ENCODE assay signal across 8 mouse cellular contexts in genomic region chr2:32981281-32981680, GRCm38 (mm10). TPM values are rescaled to one million over a fixed set of nuclear protein-coding genes. Genes with fewer than 3 reads are reported as not detected.
DNase-seq lines count a peak whose midpoint lies in the region; ATAC-seq and TF ChIP-seq lines count a peak whose summit lies in the region.

No protein-coding gene starts in this region.

- peak; percentile 61 for ATAC-seq in hindbrain, embryonic 11.5 days (ENCODE audit: low FRiP score)
- peak; percentile 23 for ATAC-seq in lung, postnatal 0 days

- H3K4me3 ChIP-seq in heart, adult 2 months, result peak overlapping the region; percentile 95
- peak overlapping the region; percentile 57 for H3K4me3 ChIP-seq in C2C12 (ENCODE audit: insufficient read depth, poor library complexity, severe bottlenecking)
- H3K4me3 ChIP-seq in hindbrain, embryonic 11.5 days (ENCODE audit: low read depth, low read length), result peak overlapping the region; percentile 86
- H3K4me3 ChIP-seq in lung, postnatal 0 days (ENCODE audit: low read depth, low read length), result peak overlapping the region; percentile 71

- H3K27ac ChIP-seq in heart, adult 2 months, result peak overlapping the region; percentile 74
- H3K27ac ChIP-seq in hindbrain, embryonic 11.5 days (ENCODE audit: low read depth, low read length), result peak overlapping the region; percentile 65; the same call in 1 of the 2 replicates
- no peak overlapping the region for H3K27ac ChIP-seq in lung, postnatal 0 days (ENCODE audit: low read length)

- no peaks in the 10 kb centered on the region for H3K36me3 ChIP-seq in heart, adult 2 months (ENCODE audit: control insufficient read depth, insufficient read depth, low read length)
- H3K36me3 ChIP-seq in C2C12 (ENCODE audit: control insufficient read depth, insufficient read depth), result no peaks in the 10 kb centered on the region
- no peaks in the 10 kb centered on the region for H3K36me3 ChIP-seq in hindbrain, embryonic 11.5 days (ENCODE audit: control insufficient read depth, insufficient read depth, low read length)
- H3K36me3 ChIP-seq in lung, postnatal 0 days (ENCODE audit: insufficient read depth, low read length), result no peaks in the 10 kb centered on the region

- 2% methylated on average over 23 of the region's 23 CpGs for WGBS in heart, adult 2 months
- WGBS in hindbrain, embryonic 11.5 days, result 1% methylated on average over 23 of the region's 23 CpGs
- WGBS in lung, postnatal 0 days, result under 1% methylated on average over 20 of the region's 23 CpGs

- DNase-seq in heart, adult 2 months, result peak in 1 of 2 experiments; percentile 56
- DNase-seq in heart, postnatal 25 days (ENCODE audit: low spot score), result no peak
- DNase-seq in cerebellum, postnatal 25 days, result peak; percentile 59 to 63
- DNase-seq in hindbrain, embryonic 11.5 days (ENCODE audit: low spot score), result peak; percentile 43
- DNase-seq in lung, postnatal 0 days (ENCODE audit: low spot score), result no peak
- peak; percentile 19 for DNase-seq in yolk sac, embryonic 10.5 days (ENCODE audit: low spot score)
- DNase-seq in frontal cortex, adult 2 months (ENCODE audit: extremely low spot score in 1 of 2, low spot score in 1 of 2), result no peak

- H3K4me2 ChIP-seq in hindbrain, embryonic 11.5 days (replicated peaks; ENCODE audit: low read depth, low read length), result peak overlapping the region; percentile 99
- H3K4me2 ChIP-seq in lung, postnatal 0 days (replicated peaks; ENCODE audit: low read depth, low read length), result peak overlapping the region; percentile 100

- intact Hi-C loops in heart, adult 2 months (cut with DNase I), result loop anchor here (5.0 kb wide), 1 partner anchor 151 kb away; the partner anchor contains the start of gene Garnl3
- intact Hi-C loops in heart, postnatal 25 days (cut with DNase I), result no loop called here

- H3K9ac ChIP-seq in heart, adult 2 months (ENCODE audit: low read depth, low read length), result peak overlapping the region; percentile 86
- H3K9ac ChIP-seq in hindbrain, embryonic 11.5 days (ENCODE audit: low read depth, low read length), result peak overlapping the region; percentile 92
- H3K9ac ChIP-seq in lung, postnatal 0 days (replicated peaks; ENCODE audit: low read depth), result peak overlapping the region; percentile 58

- no peaks in the 10 kb centered on the region for H3K79me3 ChIP-seq in C2C12 (ENCODE audit: low read depth)

- TF ChIP-seq EP300 in heart, adult 2 months (IDR thresholded peaks at IDR 0.05; ENCODE audit: insufficient read depth, low read depth, low read length), result no peak
- TF ChIP-seq EP300 in lung, postnatal 0 days (IDR thresholded peaks at IDR 0.05), result no peak

- peaks cover 1% of the 10 kb centered on the region for H3K4me1 ChIP-seq in heart, adult 2 months (ENCODE audit: control insufficient read depth, insufficient read depth, low read length)
- peaks cover 5% of the 10 kb centered on the region; the same call in 1 of the 2 replicates for H3K4me1 ChIP-seq in hindbrain, embryonic 11.5 days (replicated peaks; ENCODE audit: control insufficient read depth, insufficient read depth, low read length)
- H3K4me1 ChIP-seq in lung, postnatal 0 days (ENCODE audit: insufficient read depth, low read depth, low read length), result peaks cover 8% of the 10 kb centered on the region; the same call in 1 of the 2 replicates

- no peaks in the 10 kb centered on the region for H3K79me2 ChIP-seq in heart, adult 2 months (replicated peaks; ENCODE audit: control insufficient read depth, insufficient read depth, low read length)
- H3K79me2 ChIP-seq in C2C12 (ENCODE audit: control insufficient read depth, insufficient read depth), result no peaks in the 10 kb centered on the region

- peak overlapping the region; percentile 74 for H3ac ChIP-seq in C2C12 (ENCODE audit: control insufficient read depth, insufficient read length, low read depth)

- no peaks in the 10 kb centered on the region for H3K9me3 ChIP-seq in hindbrain, embryonic 11.5 days (ENCODE audit: control insufficient read depth, low read length)
- no peaks in the 10 kb centered on the region for H3K9me3 ChIP-seq in lung, postnatal 0 days (ENCODE audit: low read length)

- no peaks in the 10 kb centered on the region for H3K27me3 ChIP-seq in heart, adult 2 months (ENCODE audit: control insufficient read depth, insufficient read depth, low read length)
- peaks cover under 1% of the 10 kb centered on the region for H3K27me3 ChIP-seq in C2C12 (ENCODE audit: control insufficient read depth, insufficient read depth, insufficient read length)
- H3K27me3 ChIP-seq in hindbrain, embryonic 11.5 days (ENCODE audit: control insufficient read depth, insufficient read depth, low read length), result no peaks in the 10 kb centered on the region
- no peaks in the 10 kb centered on the region for H3K27me3 ChIP-seq in lung, postnatal 0 days (replicated peaks; ENCODE audit: insufficient read depth, low read length)

- TF ChIP-seq CTCF in heart, adult 2 months (IDR thresholded peaks at IDR 0.05), result no peak
- TF ChIP-seq CTCF in C2C12 (IDR thresholded peaks at IDR 0.05; ENCODE audit: control insufficient read depth, insufficient read depth, insufficient read length), result no peak
- TF ChIP-seq CTCF in lung, postnatal 0 days (IDR thresholded peaks at IDR 0.05), result no peak

- TF ChIP-seq POLR2A in heart, adult 2 months (IDR thresholded peaks at IDR 0.05; ENCODE audit: insufficient read depth, low read depth, low read length), result no peak

TF ChIP-seq in C2C12, 6 proteins besides CTCF, POLR2A, EP300 and RAD21:
- TF ChIP-seq CEBPB (IDR thresholded peaks at IDR 0.05; ENCODE audit: low read depth) (no peak), MYOG (IDR thresholded peaks at IDR 0.05; ENCODE audit: control insufficient read depth, extremely low read depth, insufficient read length) (no peak), MYOD1 (IDR thresholded peaks at IDR 0.05; ENCODE audit: control insufficient read depth, insufficient read length, low read depth) (no peak), USF1 (IDR thresholded peaks at IDR 0.05; ENCODE audit: low read depth) (no peak), MAX (IDR thresholded peaks at IDR 0.05) (no peak), FOSL1 (IDR thresholded peaks at IDR 0.05; ENCODE audit: insufficient read depth, low read length, poor library complexity, severe bottlenecking) (no peak)
TF ChIP-seq in C2C12: peak in this region for 0.

RNA-seq across cellular contexts. Expression of gene Slc2a8, which starts 0.6 kb away (rescaled TPM):
- total RNA-seq in heart, adult 2 months (2021), result 10 to 100 TPM; 12.8 to 16.6 TPM
- 25.2 and 35.7 TPM in 2 replicates for polyA plus RNA-seq in heart, adult 2 months (2012; rRNA removed)
- total RNA-seq in heart, postnatal 25 days (2021), result 10 to 100 TPM; 14.6 to 16.0 TPM
- 4.3 TPM for polyA plus RNA-seq in C2C12 (2012; fragmentation: generic; extraction: Trizol)
- 9.3 and 10.5 TPM in 2 replicates for polyA plus RNA-seq in hindbrain, embryonic 11.5 days (2014; fragmentation: Nextera tagmentation; extraction: Ambion mirVana)
- polyA plus RNA-seq in lung, postnatal 0 days (2015; fragmentation: Nextera tagmentation; extraction: Ambion mirVana), result 19.5 and 20.1 TPM in 2 replicates
- 37.7 and 40.8 TPM in 2 replicates for polyA plus RNA-seq in frontal cortex, adult 2 months (2012; rRNA removed)

RNA-seq across cellular contexts. Expression of gene Lrsam1, which starts 19.9 kb away (rescaled TPM):
- 10 to 100 TPM; 12.6 to 16.3 TPM for total RNA-seq in heart, adult 2 months (2021)
- 11.4 and 14.8 TPM in 2 replicates for polyA plus RNA-seq in heart, adult 2 months (2012; rRNA removed)
- total RNA-seq in heart, postnatal 25 days (2021), result 10 to 100 TPM; 12.4 to 16.4 TPM
- polyA plus RNA-seq in C2C12 (2012; fragmentation: generic; extraction: Trizol), result 10.3 TPM
- polyA plus RNA-seq in hindbrain, embryonic 11.5 days (2014; fragmentation: Nextera tagmentation; extraction: Ambion mirVana), result 8.0 and 8.7 TPM in 2 replicates
- polyA plus RNA-seq in lung, postnatal 0 days (2015; fragmentation: Nextera tagmentation; extraction: Ambion mirVana), result 5.8 and 6.3 TPM in 2 replicates
- polyA plus RNA-seq in frontal cortex, adult 2 months (2012; rRNA removed), result 21.5 and 26.0 TPM in 2 replicates

RNA-seq across cellular contexts. Expression of gene Rpl12, which starts 19.9 kb away (rescaled TPM):
- 10 to 100 TPM; 60.6 to 64.0 TPM for total RNA-seq in heart, adult 2 months (2021)
- 150 and 174 TPM in 2 replicates for polyA plus RNA-seq in heart, adult 2 months (2012; rRNA removed)
- 10 to 100 TPM; 54.8 to 58.8 TPM for total RNA-seq in heart, postnatal 25 days (2021)
- polyA plus RNA-seq in C2C12 (2012; fragmentation: generic; extraction: Trizol), result 3,677 TPM
- polyA plus RNA-seq in hindbrain, embryonic 11.5 days (2014; fragmentation: Nextera tagmentation; extraction: Ambion mirVana), result 129 and 134 TPM in 2 replicates
- 78.4 and 82.5 TPM in 2 replicates for polyA plus RNA-seq in lung, postnatal 0 days (2015; fragmentation: Nextera tagmentation; extraction: Ambion mirVana)
- polyA plus RNA-seq in frontal cortex, adult 2 months (2012; rRNA removed), result 374 and 403 TPM in 2 replicates

Comparison
In these comparisons a context has a peak if more than half of its experiments do, and no peak if none do; other contexts are left out.
1. DNase-seq: peak in cerebellum, postnatal 25 days (2 of 2), hindbrain, embryonic 11.5 days (single experiment) and yolk sac, embryonic 10.5 days (single experiment); none in heart, postnatal 25 days (single experiment), lung, postnatal 0 days (single experiment) and frontal cortex, adult 2 months (0 of 2).
2. Peak in every context shown above with its lines, with median percentiles within 50 percentile points of each other: H3K4me3 ChIP-seq and H3K9ac ChIP-seq.